Mouse (Mus musculus): ENCODE measurements around the gene Adam1b.
"Not testable (repeated sequence)": the region's sequence is repeated elsewhere in the genome, so short reads cannot be mapped to it uniquely, and the experiment has no call there.

Gene Adam1b

GRCm38 (mm10) chr5:121503231-121503630 lies at the start of gene Adam1b:
Gene Adam1b, minus strand, starts transcription at chr5:121503435.
- no peak for DNase-seq (ENCODE audit: low spot score)

DNA sequence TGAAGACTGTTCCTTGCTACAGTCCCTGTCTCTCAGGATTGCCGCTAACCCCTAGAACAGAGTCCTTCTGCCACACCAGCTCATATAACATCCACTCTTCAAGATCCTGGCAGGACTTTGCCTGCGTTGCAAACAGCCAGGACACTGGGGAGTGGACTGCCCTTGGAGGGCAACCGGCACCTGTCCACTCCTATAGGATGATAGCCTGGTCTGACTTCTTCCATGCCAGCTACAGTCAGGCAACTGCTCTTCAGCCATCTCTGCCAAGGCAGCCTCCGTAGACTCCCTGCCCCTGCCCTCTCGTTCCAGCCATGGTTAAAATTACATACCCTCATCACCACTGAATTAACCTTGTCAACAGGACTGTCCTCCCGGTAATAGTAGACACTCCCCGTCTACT lies 46.0 kb upstream of the Adam1b start:
- no peak for DNase-seq (ENCODE audit: low spot score)

- no peak for DNase-seq (ENCODE audit: low spot score)
Observed at GRCm38 (mm10) chr5:121547084-121547483, 43.8 kb upstream of the Adam1b start.

GRCm38 (mm10) chr5:121546530-121546895 lies 43.3 kb upstream of the Adam1b start:
- DNase-seq (ENCODE audit: low spot score): peak; percentile 59

DNA sequence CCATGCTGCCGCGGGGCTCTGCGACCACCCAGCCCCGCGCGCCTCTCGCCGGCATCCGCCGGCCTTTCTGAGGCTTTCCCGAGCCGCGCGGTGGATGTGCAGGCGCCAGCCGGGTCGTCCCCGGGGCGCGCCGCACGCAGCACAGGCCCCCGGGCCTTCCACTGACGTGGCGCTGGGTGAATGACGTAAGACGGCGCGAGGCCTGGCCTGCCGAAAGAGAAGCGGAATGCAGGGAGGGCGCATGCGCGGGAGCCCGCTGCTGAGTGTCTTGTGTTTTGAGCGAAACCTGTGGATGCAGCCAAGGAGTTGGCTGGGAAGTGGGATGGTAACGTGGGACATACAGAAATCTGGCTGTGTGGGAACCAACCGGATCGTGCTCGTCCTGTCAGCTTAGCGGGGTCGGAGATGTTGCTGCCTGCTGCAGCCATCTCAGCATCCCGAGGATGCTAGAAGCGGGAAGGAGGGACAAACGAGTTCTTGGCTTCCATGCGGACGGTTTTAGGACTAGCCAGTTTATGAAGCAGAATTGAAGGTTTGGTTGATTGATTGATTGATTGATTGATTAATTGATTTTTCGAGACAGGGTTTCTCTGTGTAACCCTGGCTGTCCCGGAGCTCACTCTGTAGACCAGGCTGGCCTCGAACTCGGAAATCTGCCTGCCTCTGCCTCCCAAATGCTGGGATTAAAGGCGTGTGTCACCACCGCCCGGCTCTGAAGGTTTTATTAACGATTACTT lies 42.7 kb upstream of the Adam1b start, which contains the start of gene Mapkapk5:
Gene Mapkapk5 (minus strand): TSS at position 113 of the 737 bp plus-strand sequence.
- peak; percentile 98 for DNase-seq (ENCODE audit: low spot score)

DNA sequence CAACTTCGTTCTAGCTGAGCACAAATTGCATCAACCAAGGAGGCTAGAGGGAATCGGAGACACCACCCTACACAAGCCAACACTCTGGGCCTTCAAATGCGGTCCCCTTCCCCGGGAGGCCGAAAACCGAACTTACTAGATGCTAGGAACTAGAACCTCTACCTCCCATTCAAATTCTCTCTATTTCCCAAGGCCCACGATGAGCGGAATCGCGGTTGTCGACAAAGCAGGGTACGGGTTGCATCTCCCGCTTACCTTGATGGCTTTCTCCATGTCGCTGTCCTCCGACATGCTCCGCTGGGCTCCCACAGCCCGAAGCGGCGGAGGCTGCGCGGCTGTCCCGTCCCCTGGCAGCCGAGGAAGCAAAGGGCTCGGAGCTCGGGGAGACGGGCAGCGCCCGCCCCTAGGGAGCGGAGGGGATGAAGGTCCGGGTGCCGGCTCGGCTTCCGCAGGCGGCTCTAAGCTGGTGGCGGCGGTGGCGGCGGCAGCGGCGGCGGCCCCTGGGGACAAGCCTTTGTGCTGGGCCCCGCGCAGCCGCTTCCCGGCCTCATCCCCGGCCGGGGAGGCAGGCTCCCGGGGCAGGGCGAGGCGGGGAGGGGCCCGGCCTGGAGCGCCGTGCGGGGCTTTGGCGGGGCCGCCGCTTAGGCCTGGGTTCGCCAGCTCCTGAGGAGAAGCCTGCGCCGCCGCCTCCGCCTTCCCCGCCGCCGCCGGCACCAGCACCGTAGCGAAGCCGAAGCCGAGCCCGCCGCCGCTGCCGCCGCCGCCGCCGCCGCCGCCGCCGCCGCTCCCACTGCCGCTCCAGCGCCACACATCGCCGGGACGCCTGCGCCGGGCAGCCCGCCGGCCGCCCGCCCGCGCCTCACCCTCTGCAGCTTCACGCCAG lies 41.9 kb upstream of the Adam1b start, which contains the start of the genes Adam1a and Gm42878:
Gene Adam1a (minus strand): TSS at position 573 of the 883 bp plus-strand sequence.
Gene Gm42878 (minus strand): TSS at position 573 of the 883 bp plus-strand sequence.
- peak; percentile 58 for DNase-seq (ENCODE audit: low spot score)

GRCm38 (mm10) chr5:121543370-121543769 lies 40.1 kb upstream of the Adam1b start:
- no peak for DNase-seq (ENCODE audit: low spot score)

DNA sequence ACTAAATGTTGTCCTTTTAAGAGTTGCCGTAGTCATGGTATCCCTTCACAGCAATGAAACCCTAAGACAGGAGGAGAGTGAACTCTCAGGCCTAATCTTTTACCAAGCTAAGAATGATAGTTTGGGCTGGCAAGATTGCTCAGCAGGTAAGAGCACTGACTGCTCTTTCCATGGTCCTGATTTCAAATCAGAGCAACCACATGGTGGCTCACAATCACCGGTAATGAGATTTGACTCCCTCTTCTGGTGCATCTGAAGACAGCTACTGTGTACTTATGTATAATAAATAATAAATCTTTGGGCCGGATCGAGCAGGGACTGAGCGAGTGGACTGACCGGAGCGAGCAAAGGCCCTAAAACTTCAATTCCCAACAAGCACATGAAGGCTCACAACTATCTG lies 38.0 kb upstream of the Adam1b start:
- no peak for DNase-seq (ENCODE audit: low spot score)

GRCm38 (mm10) chr5:121540066-121540465 lies 36.8 kb upstream of the Adam1b start:
- no peak for DNase-seq (ENCODE audit: low spot score)

DNA sequence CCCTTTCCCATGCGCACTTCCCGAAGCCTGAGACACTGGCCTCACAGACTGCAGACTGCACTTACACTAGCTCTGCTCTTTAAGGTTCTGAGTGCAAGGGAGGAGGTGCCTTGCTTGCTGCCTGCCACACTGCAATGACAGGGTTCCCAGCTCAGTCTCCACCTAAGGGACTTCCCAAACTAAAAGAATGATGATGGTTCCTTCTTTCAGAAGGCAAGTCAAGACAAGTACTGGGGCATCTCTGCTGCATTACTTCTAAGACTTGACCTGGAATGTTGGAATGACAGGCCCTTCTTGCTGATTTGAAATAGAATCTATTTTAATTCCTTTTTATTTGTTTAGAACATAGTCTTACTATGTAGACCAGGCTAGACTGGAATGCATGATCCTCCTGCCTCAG lies 34.4 kb upstream of the Adam1b start:
- no peak for DNase-seq (ENCODE audit: low spot score)

GRCm38 (mm10) chr5:121536921-121537555 lies 33.8 kb upstream of the Adam1b start:
- DNase-seq (ENCODE audit: low spot score): no peak

- no peak for DNase-seq (ENCODE audit: low spot score)
Observed at GRCm38 (mm10) chr5:121535116-121535515, 31.9 kb upstream of the Adam1b start.

DNA sequence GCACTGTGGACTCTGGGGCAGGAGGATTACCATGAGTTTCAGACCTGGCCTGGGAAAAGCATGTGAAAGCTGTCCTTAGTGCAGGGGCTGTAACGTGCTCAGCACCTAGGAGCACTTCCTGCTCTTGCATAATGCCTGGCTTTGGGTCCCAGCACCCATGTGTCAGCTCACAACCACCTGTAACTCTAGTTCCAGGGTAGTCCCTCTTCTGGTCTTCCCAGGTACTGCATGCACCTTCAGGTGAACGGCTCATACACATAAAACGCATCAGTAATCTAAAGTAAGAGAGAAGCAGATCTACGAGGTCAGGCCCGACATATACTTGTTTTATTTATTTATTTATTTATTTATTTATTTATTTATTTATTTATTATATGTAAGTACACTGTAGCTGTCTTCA lies 31.3 kb upstream of the Adam1b start:
- DNase-seq (ENCODE audit: low spot score): peak; percentile 50

- no peak for DNase-seq (ENCODE audit: low spot score)
Observed at GRCm38 (mm10) chr5:121526961-121527360, 23.7 kb upstream of the Adam1b start.

- no peak for DNase-seq (ENCODE audit: low spot score)
Observed at GRCm38 (mm10) chr5:121526526-121526925, 23.3 kb upstream of the Adam1b start.

DNA sequence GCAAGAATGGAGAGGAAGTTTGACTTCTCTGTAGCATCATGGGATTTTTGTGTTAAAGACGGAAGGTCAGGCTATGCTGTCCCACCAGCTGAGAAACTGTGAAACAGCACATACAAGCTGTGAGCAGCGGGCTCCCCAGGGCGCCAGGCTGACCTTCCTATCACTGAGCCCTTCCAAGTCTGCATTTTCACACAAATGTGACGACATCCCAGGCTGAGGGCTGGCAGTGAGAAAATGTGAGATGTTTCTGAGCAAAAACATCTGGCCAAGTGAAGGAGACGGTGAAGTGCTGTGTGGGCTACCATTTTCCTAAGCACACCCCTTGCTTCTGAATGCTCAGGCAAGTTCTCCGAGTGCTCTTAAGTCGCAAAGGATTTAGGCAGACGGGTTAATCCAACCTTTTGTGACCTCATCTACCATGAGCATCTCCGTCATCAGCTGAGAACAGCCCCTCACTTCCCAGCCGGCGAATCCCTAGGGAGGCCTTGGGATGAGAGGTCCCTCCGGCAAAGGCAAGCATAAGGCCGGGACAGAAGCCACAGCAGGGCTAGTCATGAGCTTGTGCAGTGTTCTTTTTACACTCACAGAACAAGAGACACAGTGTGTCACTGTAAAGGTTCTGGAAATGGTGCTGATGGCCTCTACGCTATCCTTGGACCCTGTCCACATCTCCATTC lies 22.7 kb upstream of the Adam1b start:
- no peak for DNase-seq (ENCODE audit: low spot score)

DNA sequence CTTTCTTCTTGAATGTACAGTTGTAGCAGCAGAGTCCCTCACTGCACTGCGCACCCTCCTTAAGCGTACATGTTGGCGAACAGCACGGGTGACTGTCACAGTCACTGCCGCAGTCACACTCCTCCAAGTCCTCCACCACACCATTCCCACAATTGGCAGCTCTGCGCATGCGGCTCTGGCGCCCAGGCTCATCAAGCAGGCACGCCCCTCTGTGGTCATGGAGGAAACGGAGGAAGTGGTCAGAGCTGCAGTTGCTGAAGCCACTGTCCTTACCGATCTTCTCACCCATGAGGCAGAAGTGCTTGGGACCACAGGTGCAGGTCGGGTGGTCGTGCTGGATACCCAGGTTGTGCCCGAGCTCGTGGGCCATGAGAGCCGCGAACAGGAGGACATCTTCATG lies 16.5 kb upstream of the Adam1b start:
- DNase-seq (ENCODE audit: low spot score): not testable (repeated sequence)

DNA sequence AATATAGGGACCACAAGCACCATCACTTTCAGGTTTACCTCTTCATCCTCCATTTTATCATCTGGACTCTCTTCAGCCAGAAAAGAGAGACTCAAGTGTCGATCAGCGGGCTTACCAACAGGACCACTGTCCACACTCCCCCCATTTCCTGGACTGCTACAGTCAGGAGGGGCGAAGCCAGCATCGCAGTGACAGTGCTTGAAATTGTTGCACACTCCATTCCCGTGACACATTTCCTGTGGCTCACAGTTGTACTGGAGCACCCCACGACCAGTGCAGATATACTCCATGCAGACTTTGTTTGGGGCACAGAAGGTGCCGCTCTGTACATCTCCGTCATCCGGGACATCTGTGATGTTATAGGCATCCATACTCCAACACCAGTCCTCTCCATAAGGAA lies 15.7 kb upstream of the Adam1b start:
- DNase-seq (ENCODE audit: low spot score): no peak

DNA sequence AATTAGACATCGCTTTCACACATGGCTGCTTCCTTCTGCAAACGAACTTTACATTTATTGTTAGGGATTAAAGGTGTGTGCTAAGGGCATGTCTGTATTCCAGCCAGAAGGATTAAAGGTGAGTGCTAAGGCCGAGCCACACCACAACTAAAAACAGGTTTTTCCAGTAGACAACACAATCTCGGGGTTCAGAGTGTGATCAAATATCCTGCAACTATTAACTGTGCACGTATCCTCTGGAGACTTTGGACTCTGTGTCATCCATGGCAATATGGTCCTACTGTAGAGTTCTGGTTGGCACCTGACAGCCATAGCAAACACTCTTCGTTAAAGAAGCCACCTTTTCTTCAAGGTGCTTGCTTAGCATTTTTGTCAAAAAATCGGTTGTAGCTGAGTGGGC lies 6.8 kb upstream of the Adam1b start:
- DNase-seq (ENCODE audit: low spot score): no peak

DNA sequence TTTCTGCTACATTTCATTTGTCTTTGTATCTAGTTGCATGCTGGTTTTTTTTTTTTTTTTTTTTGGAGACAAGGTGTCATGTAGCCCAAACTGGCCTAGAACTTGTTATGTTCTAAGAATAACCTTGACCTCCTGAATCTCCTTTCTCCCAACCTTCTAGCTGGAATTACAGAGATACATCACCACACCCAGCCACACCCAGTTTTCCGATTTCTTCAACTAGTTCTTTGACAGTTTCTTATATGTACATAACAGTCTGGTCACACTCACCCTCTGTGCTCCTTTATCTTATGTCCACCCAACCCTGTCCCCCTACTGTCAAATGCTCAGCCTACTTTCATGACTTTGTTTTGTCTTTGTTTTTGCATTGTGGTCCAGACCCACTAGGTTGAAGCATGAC lies 3.6 kb upstream of the Adam1b start:
- no peak for DNase-seq (ENCODE audit: low spot score)

DNA sequence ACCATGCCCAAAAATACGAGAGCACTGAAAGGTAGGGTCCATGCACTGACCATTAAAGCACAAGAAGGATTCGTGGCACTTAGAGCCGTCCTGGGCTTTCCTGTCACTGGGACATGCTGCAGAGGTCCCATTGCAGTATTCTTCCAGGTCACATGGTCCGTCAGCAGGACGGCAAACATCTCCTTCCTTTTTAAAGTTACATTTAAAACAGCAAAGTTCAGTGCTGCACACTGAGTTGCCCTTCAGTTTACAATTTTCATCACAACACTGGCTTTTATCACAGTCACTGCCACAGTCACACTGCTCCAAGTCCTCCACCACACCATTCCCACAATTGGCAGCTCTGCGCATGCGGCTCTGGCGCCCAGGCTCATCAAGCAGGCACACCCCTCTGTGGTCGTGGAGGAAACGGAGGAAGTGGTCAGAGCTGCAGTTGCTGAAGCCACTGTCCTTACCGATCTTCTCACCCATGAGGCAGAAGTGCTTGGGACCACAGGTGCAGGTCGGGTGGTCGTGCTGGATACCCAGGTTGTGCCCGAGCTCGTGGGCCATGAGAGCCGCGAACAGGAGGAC lies 1.7 kb downstream of the Adam1b start:
- DNase-seq (ENCODE audit: low spot score): not testable (repeated sequence)

GRCm38 (mm10) chr5:121500719-121501118 lies 2.5 kb downstream of the Adam1b start:
- no peak for DNase-seq (ENCODE audit: low spot score)
